Mouse (Mus musculus) layer of hippocampus, postnatal 25 days (tissue): ENCODE results near the gene Rpl21. TPM values are rescaled to one million over a fixed set of nuclear protein-coding genes. Genes with fewer than 3 reads are reported as not detected.
"Not testable (repeated sequence)": the region's sequence is repeated elsewhere in the genome, so short reads cannot be mapped to it uniquely, and the experiment has no call there.

Source experiments
- DNase-seq, 2 experiments: peaks; one replicate each; pipeline ENCODE4 v3.0.0; 2022; ENCODE audit warnings: mixed read lengths in 2 of 2, low spot score in 1 of 2; ENCODE audit errors: extremely low spot score in 1 of 2
- total RNA-seq, 2 experiments: library from RNA; stranded (reverse); gene quantifications; 2 replicates each; pipeline ENCODE4 v1.2.3; 2021

Gene Rpl21
- total RNA-seq, 2 experiments from 2014 or later, result 191 to 202 TPM

- DNase-seq, result no peak
Measured at GRCm38 (mm10) chr5:146866277-146866676, 33.6 kb downstream of the Rpl21 start.

GRCm38 (mm10) chr5:146867246-146867945 lies 34.7 kb downstream of the Rpl21 start:
- peak; percentile 42 to 47 for DNase-seq

DNA sequence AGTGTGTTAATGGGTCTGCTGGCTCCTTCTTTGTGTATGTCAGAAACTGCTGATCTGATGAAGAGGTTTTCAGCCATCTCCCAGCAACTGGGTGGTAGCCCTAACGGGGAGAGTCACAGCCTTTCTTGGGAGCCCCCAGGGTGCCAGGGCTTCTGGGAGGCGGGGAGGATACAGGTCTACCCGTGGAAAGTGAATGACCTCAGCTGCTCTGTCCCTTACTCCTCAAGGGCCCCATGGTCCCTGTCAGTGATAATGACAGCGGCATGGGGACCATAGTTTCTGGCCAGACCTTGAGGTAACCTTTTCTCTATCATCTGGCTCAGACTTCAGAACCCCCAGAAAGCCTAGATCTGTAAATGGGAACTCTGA lies 35.2 kb downstream of the Rpl21 start:
- no peak for DNase-seq

DNA sequence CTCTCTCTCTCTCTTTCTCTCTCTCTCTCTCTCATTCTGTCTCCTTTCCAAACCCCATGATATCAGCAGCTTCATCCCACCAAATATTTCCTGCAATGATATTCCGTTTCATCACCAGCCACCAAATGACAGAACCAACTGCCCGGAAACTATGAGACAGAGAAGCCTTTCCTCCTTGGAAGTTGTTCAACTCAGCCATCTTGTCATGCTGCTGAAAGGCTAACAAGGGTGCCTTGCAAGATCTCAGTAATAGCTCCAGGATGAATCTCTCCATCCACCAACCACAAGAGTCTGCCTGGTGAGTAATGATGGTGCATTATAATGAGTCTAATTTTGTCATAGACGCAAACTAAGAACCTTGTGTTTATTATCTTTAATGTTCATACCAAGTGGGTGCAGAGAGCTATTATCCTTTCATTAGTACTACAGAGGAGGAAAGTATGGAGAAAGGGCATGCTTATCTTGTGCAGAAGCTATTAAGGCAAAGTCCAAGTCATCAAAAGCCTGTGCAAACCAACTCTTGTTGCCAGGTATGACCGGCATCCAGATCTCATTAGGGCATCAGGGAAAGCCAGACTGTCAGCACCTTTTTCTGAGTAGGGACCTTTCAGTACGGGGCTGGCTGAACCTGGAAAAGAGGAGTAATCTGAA lies 40.4 kb downstream of the Rpl21 start:
- DNase-seq, result no peak

- no peak for DNase-seq
Measured at GRCm38 (mm10) chr5:146876024-146876423, 43.3 kb downstream of the Rpl21 start.

DNA sequence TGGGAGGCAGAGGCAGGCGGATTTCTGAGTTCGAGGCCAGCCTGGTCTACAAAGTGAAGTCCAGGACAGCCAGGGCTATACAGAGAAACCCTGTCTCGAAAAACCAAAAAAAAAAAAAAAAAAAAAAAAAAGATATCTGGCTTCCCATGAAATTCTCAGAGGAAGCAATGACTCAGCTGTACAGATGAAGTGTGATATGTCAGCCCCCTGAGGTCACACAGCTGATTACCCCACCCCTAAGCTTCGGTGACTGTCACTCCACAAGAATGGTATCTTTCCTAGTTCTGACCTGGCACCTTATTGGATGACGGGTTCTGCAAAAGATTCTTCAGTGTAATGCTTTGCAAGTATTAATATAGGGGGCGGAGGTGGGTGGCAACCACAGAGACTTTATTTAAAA lies 45.2 kb downstream of the Rpl21 start:
- DNase-seq, result not testable (repeated sequence)

DNA sequence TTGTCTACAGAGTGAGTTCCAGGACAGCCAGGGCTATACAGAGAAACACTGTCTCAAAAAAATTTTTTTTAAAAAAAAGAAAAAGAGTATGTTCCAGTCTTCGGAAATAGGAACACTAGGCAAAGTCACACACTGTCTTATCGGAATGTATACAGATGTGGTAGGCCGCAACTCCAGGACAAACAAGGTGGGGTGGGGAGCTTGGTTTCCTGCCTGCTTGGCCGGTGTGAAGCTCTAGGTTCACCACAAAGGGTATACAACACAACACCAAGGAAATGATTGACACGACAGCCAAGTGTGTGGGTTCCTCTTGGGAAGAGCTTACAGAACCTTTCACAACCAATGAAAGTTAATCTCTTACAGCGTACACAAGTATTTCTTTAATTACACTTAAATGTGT lies 49.6 kb downstream of the Rpl21 start:
- no peak for DNase-seq

DNA sequence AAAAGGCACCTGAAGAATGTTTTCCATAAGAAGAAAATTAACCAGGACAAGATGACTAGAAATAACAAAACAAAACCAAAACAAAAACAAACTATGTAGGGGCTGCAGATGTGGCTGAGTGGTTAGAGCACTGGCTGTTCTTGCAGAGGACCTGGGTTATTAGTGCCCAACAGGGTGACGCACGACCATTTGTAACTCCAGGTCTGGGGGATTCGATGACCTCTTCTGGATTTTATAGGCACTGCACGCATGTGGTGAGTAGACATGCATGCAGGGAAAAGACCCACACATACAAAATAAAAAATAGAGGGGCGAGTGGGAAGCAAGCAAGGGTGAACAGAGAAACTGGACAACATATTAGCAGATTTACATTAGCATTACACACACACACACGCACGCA lies 50.4 kb downstream of the Rpl21 start:
- no peak for DNase-seq

DNA sequence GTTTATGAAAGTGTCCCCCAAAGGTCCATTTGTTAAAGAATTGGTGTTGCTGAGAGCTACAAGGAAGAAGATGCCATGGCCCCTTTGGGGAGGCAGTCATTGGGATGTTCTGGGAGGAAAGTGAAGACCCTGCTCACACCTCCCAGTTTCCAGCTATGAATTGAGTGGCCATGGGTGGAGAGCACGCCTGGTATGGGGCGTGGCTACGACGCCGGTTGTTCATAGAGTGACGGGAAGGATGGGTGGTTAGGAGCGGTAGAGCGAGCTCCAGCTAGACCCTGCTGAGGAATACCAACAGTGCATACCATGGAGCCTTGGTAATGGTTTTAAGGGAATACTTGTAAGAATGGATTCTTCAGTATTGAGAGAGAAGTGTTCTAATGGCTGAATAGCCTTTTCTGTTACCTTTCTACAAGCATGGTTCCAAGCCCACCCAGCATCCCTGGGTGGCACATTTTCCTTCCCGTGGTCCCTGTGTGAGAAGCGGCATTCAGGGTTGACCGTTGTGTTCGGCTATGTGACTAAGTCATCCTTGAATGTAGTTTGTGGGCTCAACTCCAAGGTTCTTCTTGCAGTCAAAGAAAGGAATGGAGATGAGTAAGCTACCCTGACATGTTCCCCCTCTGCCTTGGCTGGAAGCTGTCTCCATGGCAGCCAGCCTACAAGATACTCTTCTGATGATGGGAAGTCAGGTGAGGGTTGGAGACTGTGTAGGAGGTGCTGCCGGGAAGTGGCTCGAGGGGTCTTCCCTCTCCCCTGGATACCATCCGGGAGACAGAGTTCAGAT lies 51.0 kb downstream of the Rpl21 start:
- no peak for DNase-seq

Other genes starting within 250 kb of the Rpl21 start
- gene Gpr12, start 247.7 kb upstream of the Rpl21 start, total RNA-seq, result 10 to 100 TPM; 40.9 to 44.1 TPM
- gene Usp12, start 37.9 kb upstream of the Rpl21 start, total RNA-seq, result 10 to 100 TPM; 58.2 to 58.9 TPM
- 10 to 100 TPM; 17.4 to 17.8 TPM for gene Rasl11a, start 12.2 kb downstream of the Rpl21 start, total RNA-seq
- gene Gtf3a, start 115.8 kb downstream of the Rpl21 start, total RNA-seq, result 10 to 100 TPM; 25.5 to 28.5 TPM
- gene Mtif3, start 130.9 kb downstream of the Rpl21 start, total RNA-seq, result 10 to 100 TPM; 17.4 to 18.4 TPM
- gene Lnx2, start 243.7 kb downstream of the Rpl21 start, total RNA-seq, result 1 to 10 TPM; 4.9 to 5.2 TPM
- gene Polr1d, start 244.2 kb downstream of the Rpl21 start, total RNA-seq, result 10 to 100 TPM; 68.6 to 72.4 TPM